Mouse (Mus musculus) right cerebral cortex, adult 18-20 months (tissue): ENCODE measurements around the gene Fbxl16.

Source experiments
- DNase-seq: peaks from one replicate; pipeline ENCODE4 v3.0.0; 2022; ENCODE audit warnings: mixed read lengths

Fbxl16 gene

GRCm38 (mm10) chr17:25808789-25809605 lies at the start of gene Fbxl16:
Gene Fbxl16 (plus strand): TSS chr17:25809085.
- DNase-seq: peak; percentile 95

GRCm38 (mm10) chr17:25760148-25760547 lies 48.7 kb upstream of the Fbxl16 start:
- DNase-seq: peak; percentile 61

- peak; percentile 59 for DNase-seq
These were observed 47.3 kb upstream of the Fbxl16 start for GRCm38 (mm10) chr17:25761561-25761970.

GRCm38 (mm10) chr17:25762591-25762990 lies 46.3 kb upstream of the Fbxl16 start:
- no peak for DNase-seq

- no peak for DNase-seq
These were observed 43.0 kb upstream of the Fbxl16 start for GRCm38 (mm10) chr17:25765886-25766285.

GRCm38 (mm10) chr17:25769331-25769730 lies 39.6 kb upstream of the Fbxl16 start:
- DNase-seq: no peak

GRCm38 (mm10) chr17:25773549-25774120 lies 35.2 kb upstream of the Fbxl16 start, which contains the start of gene Narfl:
Gene Narfl (plus strand): TSS chr17:25773776.
- DNase-seq: peak; percentile 97

- no peak for DNase-seq
These were observed 33.4 kb upstream of the Fbxl16 start for GRCm38 (mm10) chr17:25775318-25776062.

- no peak for DNase-seq
These were observed 30.9 kb upstream of the Fbxl16 start for GRCm38 (mm10) chr17:25777948-25778347.

GRCm38 (mm10) chr17:25781339-25781738 lies 27.5 kb upstream of the Fbxl16 start:
- no peak for DNase-seq

- no peak for DNase-seq
These were observed 25.8 kb upstream of the Fbxl16 start for GRCm38 (mm10) chr17:25783086-25783485.

GRCm38 (mm10) chr17:25783861-25784574 lies 24.9 kb upstream of the Fbxl16 start:
- no peak for DNase-seq

- peak; percentile 96 for DNase-seq
These were observed 23.6 kb upstream of the Fbxl16 start, which contains the start of gene Haghl for GRCm38 (mm10) chr17:25785281-25785745. Gene Haghl (minus strand): TSS chr17:25785673.

- DNase-seq: no peak
These were observed 22.6 kb upstream of the Fbxl16 start, which contains the start of gene Ccdc78 for GRCm38 (mm10) chr17:25786280-25786679. Gene Ccdc78 (plus strand): TSS chr17:25786580.

GRCm38 (mm10) chr17:25786781-25787504 lies 21.9 kb upstream of the Fbxl16 start:
- DNase-seq: no peak

- no peak for DNase-seq
These were observed 17.5 kb upstream of the Fbxl16 start for GRCm38 (mm10) chr17:25791320-25791842.

GRCm38 (mm10) chr17:25791843-25792527 lies 16.9 kb upstream of the Fbxl16 start:
- peak; percentile 87 for DNase-seq

- DNase-seq: peak; percentile 65
These were observed 16.3 kb upstream of the Fbxl16 start, which contains the start of gene Fam173a for GRCm38 (mm10) chr17:25792615-25793014. Gene Fam173a (minus strand): TSS chr17:25792901.

GRCm38 (mm10) chr17:25794197-25794596 lies 14.7 kb upstream of the Fbxl16 start:
- no peak for DNase-seq

- no peak for DNase-seq
These were observed 13.9 kb upstream of the Fbxl16 start for GRCm38 (mm10) chr17:25794998-25795397.

- peak; percentile 77 for DNase-seq
These were observed 13.2 kb upstream of the Fbxl16 start, which contains the start of gene AC134908.4 for GRCm38 (mm10) chr17:25795609-25796092. Gene AC134908.4 (minus strand): TSS chr17:25795659.
